Mouse (Mus musculus) small intestine, adult 2 months (tissue): ENCODE measurements around the gene Cfap57.

Experiments used
- CTCF ChIP-seq: fragments of 200-500 bp; IDR thresholded peaks from 2 replicates; pipeline ENCODE4 v1.5.1; 2012; ENCODE audit warnings: low read depth, mild to moderate bottlenecking, control low read depth, inconsistent platforms, low read length, moderate library complexity, mixed read lengths; ENCODE audit not compliant: insufficient replicate concordance, insufficient read length; ENCODE audit errors: extremely low read depth
- POLR2A ChIP-seq: fragments of 200-500 bp; IDR thresholded peaks from 2 replicates; pipeline ENCODE4 v1.6.1; 2012; ENCODE audit warnings: low read depth, mild to moderate bottlenecking, control low read depth, inconsistent platforms, low read length, moderate library complexity

DNA sequence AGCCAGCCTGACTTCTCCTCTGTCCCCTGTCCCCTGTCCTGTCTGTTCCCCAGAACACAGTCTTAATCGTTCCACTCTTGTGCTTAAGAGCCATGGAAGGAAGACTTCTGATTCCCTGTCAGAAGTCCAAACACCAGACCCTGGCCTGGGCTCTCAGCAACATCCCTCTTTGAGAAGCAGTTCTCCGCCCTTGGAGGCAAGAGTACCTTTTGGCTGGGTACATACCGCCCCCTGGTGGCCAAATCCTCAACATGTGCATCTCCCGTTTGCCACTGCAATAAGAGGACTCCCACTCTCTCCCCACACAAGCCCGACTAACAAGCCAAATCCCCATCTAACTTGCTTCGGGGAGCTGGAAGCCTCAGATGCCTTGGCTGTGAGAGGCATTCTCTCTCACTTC lies 44.5 kb downstream of the Cfap57 start:
- TF ChIP-seq POLR2A (no peak), CTCF (peak; percentile 86; the same call in 1 of the 2 replicates)
